Mouse (Mus musculus) neural tube, embryonic 14.5 days (tissue): Measurements from ENCODE around the gene Olfr325. TPM values are rescaled to one million over a fixed set of nuclear protein-coding genes. Genes with fewer than 3 reads are reported as not detected.

Experiments
- ATAC-seq: fragments of 200-750 bp; cut with Nextera tagmentation; 2 replicates; pipeline ENCODE4 v1.8.0; 2017; ENCODE audit warnings: low read depth, mild to moderate bottlenecking, moderate TSS enrichment, moderate library complexity
- H3K27ac ChIP-seq: fragments of 300-500 bp; sonication (generic); 2 replicates; pipeline ENCODE4 v1.5.1; 2014; ENCODE audit warnings: low read depth, mild to moderate bottlenecking, control low read depth, low read length, moderate library complexity, mixed read lengths
- H3K27me3 ChIP-seq: fragments of 300-500 bp; sonication (generic); 2 replicates; pipeline ENCODE4 v1.6.1; 2014; ENCODE audit warnings: low read length; ENCODE audit not compliant: control insufficient read depth, insufficient read depth
- H3K36me3 ChIP-seq: fragments of 300-500 bp; sonication (generic); 2 replicates; pipeline ENCODE4 v1.6.1; 2014; ENCODE audit warnings: low read length, mixed read lengths; ENCODE audit not compliant: control insufficient read depth, insufficient read depth
- H3K4me1 ChIP-seq: fragments of 300-500 bp; sonication (generic); 2 replicates; pipeline ENCODE4 v1.6.1; 2014; ENCODE audit warnings: low read length; ENCODE audit not compliant: control insufficient read depth, insufficient read depth
- H3K4me2 ChIP-seq: fragments of 300-500 bp; sonication (generic); 2 replicates; pipeline ENCODE4 v1.6.1; 2014; ENCODE audit warnings: mild to moderate bottlenecking, low read depth, low read length, control low read depth
- H3K4me3 ChIP-seq: fragments of 300-500 bp; sonication (generic); 2 replicates; pipeline ENCODE4 v1.5.1; 2014; ENCODE audit warnings: low read depth, low read length, control low read depth, mixed read lengths
- H3K9ac ChIP-seq: fragments of 300-500 bp; sonication (generic); replicated peaks from 2 replicates; pipeline ENCODE4 v1.6.1; 2014; ENCODE audit warnings: low read depth, mild to moderate bottlenecking, control low read depth, low read length, mixed read lengths
- H3K9me3 ChIP-seq: fragments of 300-500 bp; sonication (generic); 2 replicates; pipeline ENCODE4 v1.6.1; 2016; ENCODE audit warnings: low read length; ENCODE audit not compliant: control insufficient read depth
- WGBS: fragments of 180-500 bp; shearing (Covaris S2); extraction: QIAGEN DNeasy Blood & Tissue Kit; methylation state at CpG from one replicate; pipeline ENCODE4 v1.1.7; 2014; 5-methylcytosine and 5-hydroxymethylcytosine counted together
- polyA plus RNA-seq: library from polyadenylated mRNA; unstranded; fragments of >200 nt; fragmentation: Nextera tagmentation; extraction: Ambion mirVana; gene quantifications from 2 replicates; pipeline ENCODE4 v1.2.1, GENCODE M21; 2014

Olfr325 gene
- polyA plus RNA-seq, 1 experiment from 2014 or later, result not detected

- no peak overlapping the region for H3K4me3 ChIP-seq
- no peaks in the 10 kb centered on the region for H3K4me1 ChIP-seq
- H3K9ac ChIP-seq, result no peak overlapping the region
- H3K4me2 ChIP-seq, result no peak overlapping the region
- ATAC-seq, result no peak
- H3K36me3 ChIP-seq, result no peaks in the 10 kb centered on the region
- H3K27ac ChIP-seq, result no peak overlapping the region
- H3K9me3 ChIP-seq, result no peaks in the 10 kb centered on the region
- WGBS, result 88% methylated on average over 13 of the region's 13 CpGs
- no peaks in the 10 kb centered on the region for H3K27me3 ChIP-seq
Measured at GRCm38 (mm10) chr11:58597837-58598236, 20.3 kb downstream of the Olfr325 start.

GRCm38 (mm10) chr11:58602062-58602461 lies 24.5 kb downstream of the Olfr325 start:
- no peak overlapping the region for H3K9ac ChIP-seq
- H3K4me2 ChIP-seq, result no peak overlapping the region
- no peaks in the 10 kb centered on the region for H3K4me1 ChIP-seq
- no peak overlapping the region for H3K4me3 ChIP-seq
- ATAC-seq, result no peak
- no peaks in the 10 kb centered on the region for H3K36me3 ChIP-seq
- H3K27ac ChIP-seq, result no peak overlapping the region
- H3K27me3 ChIP-seq, result no peaks in the 10 kb centered on the region
- H3K9me3 ChIP-seq, result no peaks in the 10 kb centered on the region

GRCm38 (mm10) chr11:58602800-58603560 lies 25.4 kb downstream of the Olfr325 start:
- H3K9me3 ChIP-seq, result no peaks in the 10 kb centered on the region
- H3K4me1 ChIP-seq, result no peaks in the 10 kb centered on the region
- 76% methylated on average over 6 of the region's 6 CpGs for WGBS
- H3K27ac ChIP-seq, result no peak overlapping the region
- no peak overlapping the region for H3K4me2 ChIP-seq
- no peaks in the 10 kb centered on the region for H3K27me3 ChIP-seq
- no peak for ATAC-seq
- no peak overlapping the region for H3K9ac ChIP-seq
- H3K4me3 ChIP-seq, result no peak overlapping the region
- H3K36me3 ChIP-seq, result no peaks in the 10 kb centered on the region

- Histone ChIP-seq H3K36me3 (no peaks in the 10 kb centered on the region), H3K4me2 (no peak overlapping the region), H3K4me3 (no peak overlapping the region), H3K9ac (no peak overlapping the region), H3K27me3 (no peaks in the 10 kb centered on the region), H3K4me1 (no peaks in the 10 kb centered on the region), H3K9me3 (no peaks in the 10 kb centered on the region), H3K27ac (no peak overlapping the region)
- WGBS, result 77% methylated on average over 2 of the region's 2 CpGs
- no peak for ATAC-seq
Measured at GRCm38 (mm10) chr11:58604688-58605087, 27.2 kb downstream of the Olfr325 start.

- Histone ChIP-seq H3K4me2 (no peak overlapping the region), H3K27me3 (no peaks in the 10 kb centered on the region), H3K9ac (no peak overlapping the region), H3K9me3 (no peaks in the 10 kb centered on the region), H3K4me1 (no peaks in the 10 kb centered on the region), H3K27ac (no peak overlapping the region), H3K4me3 (no peak overlapping the region), H3K36me3 (no peaks in the 10 kb centered on the region)
- ATAC-seq, result no peak
- WGBS, result 91% methylated on average over 3 of the region's 3 CpGs
Measured at GRCm38 (mm10) chr11:58605228-58605627, 27.7 kb downstream of the Olfr325 start.

- Histone ChIP-seq H3K9me3 (no peaks in the 10 kb centered on the region), H3K27me3 (no peaks in the 10 kb centered on the region), H3K4me2 (no peak overlapping the region), H3K36me3 (no peaks in the 10 kb centered on the region), H3K4me1 (no peaks in the 10 kb centered on the region), H3K4me3 (no peak overlapping the region), H3K27ac (no peak overlapping the region), H3K9ac (no peak overlapping the region)
- WGBS, result 89% methylated on average over 12 of the region's 12 CpGs
- no peak for ATAC-seq
Measured at GRCm38 (mm10) chr11:58606177-58606919, 28.8 kb downstream of the Olfr325 start.

GRCm38 (mm10) chr11:58607030-58607429 lies 29.5 kb downstream of the Olfr325 start:
- WGBS, result 85% methylated on average over 6 of the region's 6 CpGs
- Histone ChIP-seq H3K9ac (no peak overlapping the region), H3K36me3 (no peaks in the 10 kb centered on the region), H3K27me3 (no peaks in the 10 kb centered on the region), H3K4me1 (no peaks in the 10 kb centered on the region), H3K4me3 (no peak overlapping the region), H3K4me2 (no peak overlapping the region), H3K9me3 (no peaks in the 10 kb centered on the region), H3K27ac (no peak overlapping the region)
- ATAC-seq, result no peak

GRCm38 (mm10) chr11:58613359-58613758 lies 35.8 kb downstream of the Olfr325 start:
- no peak overlapping the region for H3K4me2 ChIP-seq
- H3K36me3 ChIP-seq, result no peaks in the 10 kb centered on the region
- H3K9me3 ChIP-seq, result no peaks in the 10 kb centered on the region
- H3K4me1 ChIP-seq, result no peaks in the 10 kb centered on the region
- WGBS, result 43% methylated on average over 3 of the region's 3 CpGs
- H3K4me3 ChIP-seq, result no peak overlapping the region
- H3K27me3 ChIP-seq, result no peaks in the 10 kb centered on the region
- no peak overlapping the region for H3K9ac ChIP-seq
- ATAC-seq, result no peak
- H3K27ac ChIP-seq, result no peak overlapping the region

GRCm38 (mm10) chr11:58614526-58614925 lies 37.0 kb downstream of the Olfr325 start:
- no peak overlapping the region for H3K4me3 ChIP-seq
- H3K9ac ChIP-seq, result no peak overlapping the region
- no peaks in the 10 kb centered on the region for H3K4me1 ChIP-seq
- H3K27me3 ChIP-seq, result no peaks in the 10 kb centered on the region
- no peak overlapping the region for H3K27ac ChIP-seq
- no peak overlapping the region for H3K4me2 ChIP-seq
- no peaks in the 10 kb centered on the region for H3K36me3 ChIP-seq
- ATAC-seq, result no peak
- H3K9me3 ChIP-seq, result no peaks in the 10 kb centered on the region
